Mouse (Mus musculus) bone marrow macrophage, adult 2 months (primary cell): ENCODE measurements around the gene Ssh1.

Experiments
- CTCF ChIP-seq: IDR thresholded peaks from 2 replicates; pipeline ENCODE4 v1.5.1; 2012; ENCODE audit warnings: low read depth, mild to moderate bottlenecking, low read length, moderate library complexity
- POLR2A ChIP-seq: IDR thresholded peaks from 2 replicates; pipeline ENCODE4 v1.6.1; 2012; ENCODE audit warnings: mild to moderate bottlenecking, low read depth, low read length, borderline replicate concordance

- TF ChIP-seq CTCF (no peak), POLR2A (no peak)
These were observed 13.3 kb upstream of the Ssh1 start for GRCm38 (mm10) chr5:114006974-114007373.
